Mouse (Mus musculus): ENCODE data around the gene Olfr1058. TPM values are rescaled to one million over a fixed set of nuclear protein-coding genes. Genes with fewer than 3 reads are reported as not detected.
"Not testable (repeated sequence)": the region's sequence is repeated elsewhere in the genome, so short reads cannot be mapped to it uniquely, and the experiment has no call there.

The Olfr1058 gene
- polyA plus RNA-seq (2012; ENCODE audit: insufficient read depth, insufficient read length, missing spikeins) = not detected in 2 replicates

- H3K27ac ChIP-seq (ENCODE audit: insufficient read depth, low read depth, low read length) = not testable (repeated sequence)
These were observed at the start of gene Olfr1058 for GRCm38 (mm10) chr2:86388461-86388860. Gene Olfr1058 (minus strand): TSS chr2:86388561.

DNA sequence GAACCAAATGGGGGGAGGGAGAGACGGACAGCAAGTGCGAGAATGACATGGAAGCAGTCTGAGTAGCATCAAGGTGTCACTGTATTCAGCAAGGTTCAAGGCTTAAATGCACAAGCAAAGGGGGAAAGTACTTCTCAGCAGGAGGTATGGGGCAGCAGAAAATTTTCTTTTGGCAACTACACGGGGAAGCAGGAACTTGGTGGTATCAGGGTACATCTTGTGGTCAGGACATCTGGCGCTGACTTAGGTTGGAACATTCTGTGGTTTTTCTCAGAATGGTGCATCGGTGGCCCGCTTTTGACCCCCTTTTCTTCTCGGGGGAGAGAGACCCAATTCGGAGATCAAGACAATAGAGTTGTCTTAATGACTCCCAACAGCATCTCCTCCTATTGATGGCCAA is 40.1 kb upstream of the Olfr1058 start:
- not testable (repeated sequence) for H3K4me3 ChIP-seq (ENCODE audit: insufficient read depth, low read length); H3K27ac ChIP-seq (ENCODE audit: insufficient read depth, low read depth, low read length); H3K4me1 ChIP-seq (ENCODE audit: control insufficient read depth, insufficient read depth, low read length)

More at GRCm38 (mm10) chr2:86388461-86388860, at the start of gene Olfr1058:
- H3K4me1 ChIP-seq (ENCODE audit: control insufficient read depth, insufficient read depth, low read length); H3K4me3 ChIP-seq (ENCODE audit: insufficient read depth, low read length): not testable (repeated sequence)

GRCm38 (mm10) chr2:86426649-86427048 is 38.3 kb upstream of the Olfr1058 start, which contains the start of gene Olfr1062:
Gene Olfr1062 (minus strand): TSS chr2:86426749.
- H3K4me3 ChIP-seq (ENCODE audit: insufficient read depth, low read length); H3K4me1 ChIP-seq (ENCODE audit: control insufficient read depth, insufficient read depth, low read length): not testable (repeated sequence)

DNA sequence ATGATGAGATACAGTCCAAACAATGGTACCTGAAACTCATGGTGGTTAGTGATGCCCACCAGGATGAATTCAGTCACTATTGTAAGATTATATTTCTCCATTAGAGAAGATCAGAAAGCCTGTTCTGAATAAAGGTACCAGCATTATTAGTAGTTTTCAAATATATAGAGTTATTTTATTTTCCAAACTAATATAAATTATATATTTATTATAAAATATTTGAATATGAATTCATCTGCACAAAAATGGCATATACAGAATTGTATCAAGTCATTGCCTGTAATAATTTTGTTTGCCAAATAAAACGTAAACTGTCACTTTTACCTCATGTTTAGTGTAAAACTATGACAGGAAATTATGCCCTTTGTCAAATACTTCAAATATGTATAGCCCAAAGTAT is 25.6 kb upstream of the Olfr1058 start, which contains the start of gene Olfr1061:
Gene Olfr1061, minus strand, starts transcription at position 101 of the 400 bp plus-strand sequence.
- Histone ChIP-seq H3K4me3 (ENCODE audit: insufficient read depth, low read length) (no peak within 1 kb of the TSS), H3K4me1 (ENCODE audit: control insufficient read depth, insufficient read depth, low read length) (no peaks in the 10 kb centered on the region), H3K27ac (ENCODE audit: insufficient read depth, low read depth, low read length) (no peak within 1 kb of the TSS)
- no peak for TF ChIP-seq CTCF (IDR thresholded peaks at IDR 0.05; ENCODE audit: low read depth, low read length)
- TF ChIP-seq POLR2A (IDR thresholded peaks at IDR 0.05; ENCODE audit: borderline replicate concordance, low read depth, low read length) = no peak

More at GRCm38 (mm10) chr2:86426649-86427048, 38.3 kb upstream of the Olfr1058 start, which contains the start of gene Olfr1062:
- H3K27ac ChIP-seq (ENCODE audit: insufficient read depth, low read depth, low read length) = not testable (repeated sequence)

GRCm38 (mm10) chr2:86395114-86395513 is 6.8 kb upstream of the Olfr1058 start:
- TF ChIP-seq CTCF (IDR thresholded peaks at IDR 0.05; ENCODE audit: low read depth, low read length) (no peak), POLR2A (IDR thresholded peaks at IDR 0.05; ENCODE audit: borderline replicate concordance, low read depth, low read length) (no peak)
- no peaks in the 10 kb centered on the region for H3K4me1 ChIP-seq (ENCODE audit: control insufficient read depth, insufficient read depth, low read length)
- H3K27ac ChIP-seq (ENCODE audit: insufficient read depth, low read depth, low read length) = no peak overlapping the region
- no peak overlapping the region for H3K4me3 ChIP-seq (ENCODE audit: insufficient read depth, low read length)

DNA sequence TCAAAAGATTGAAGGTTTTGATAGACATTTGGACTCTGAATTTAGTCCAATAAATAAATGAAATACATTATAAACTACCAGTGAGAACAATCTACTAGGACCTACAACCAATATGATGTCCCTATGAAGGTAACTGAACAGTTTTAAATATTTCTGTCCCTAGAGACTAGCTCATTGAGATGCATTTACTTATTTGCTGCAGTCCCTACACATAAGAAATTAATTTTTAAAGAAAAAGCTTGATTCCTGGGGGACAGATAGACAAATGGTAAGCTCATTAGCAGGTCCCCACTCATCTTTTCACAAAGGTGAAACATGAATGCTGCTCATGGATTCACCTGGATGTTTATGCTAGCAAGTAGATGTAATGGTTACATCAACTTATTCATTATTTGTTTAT is 10.1 kb downstream of the Olfr1058 start, which contains the start of gene Olfr1057:
Gene Olfr1057, minus strand, starts transcription at position 101 of the 400 bp plus-strand sequence.
- no peaks in the 10 kb centered on the region for H3K4me1 ChIP-seq (ENCODE audit: control insufficient read depth, insufficient read depth, low read length)
- no peak within 1 kb of the TSS for H3K27ac ChIP-seq (ENCODE audit: insufficient read depth, low read depth, low read length)
- no peak for TF ChIP-seq CTCF (IDR thresholded peaks at IDR 0.05; ENCODE audit: low read depth, low read length)
- no peak for TF ChIP-seq POLR2A (IDR thresholded peaks at IDR 0.05; ENCODE audit: borderline replicate concordance, low read depth, low read length)
- H3K4me3 ChIP-seq (ENCODE audit: insufficient read depth, low read length) = no peak within 1 kb of the TSS

DNA sequence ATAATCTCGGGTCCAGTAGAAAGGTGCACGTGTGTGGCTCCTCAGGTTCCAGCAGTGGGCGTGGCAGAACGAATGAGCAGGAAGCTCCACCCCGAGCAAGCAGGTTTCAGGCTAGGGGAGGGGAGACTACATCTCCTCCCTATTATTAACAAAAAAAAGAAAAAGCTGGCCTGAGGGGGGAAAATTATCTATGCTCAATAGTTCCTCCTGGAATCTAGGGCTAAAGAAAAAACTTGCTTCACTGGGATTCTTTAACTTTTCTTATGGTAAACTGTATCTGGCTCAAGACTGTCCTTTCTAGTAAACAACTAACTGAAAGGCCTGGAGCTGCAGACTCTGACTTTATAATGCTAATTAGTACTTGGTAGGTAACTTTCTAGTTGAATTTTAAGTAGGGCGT is 22.0 kb downstream of the Olfr1058 start:
- H3K4me1 ChIP-seq (ENCODE audit: control insufficient read depth, insufficient read depth, low read length) = not testable (repeated sequence)

DNA sequence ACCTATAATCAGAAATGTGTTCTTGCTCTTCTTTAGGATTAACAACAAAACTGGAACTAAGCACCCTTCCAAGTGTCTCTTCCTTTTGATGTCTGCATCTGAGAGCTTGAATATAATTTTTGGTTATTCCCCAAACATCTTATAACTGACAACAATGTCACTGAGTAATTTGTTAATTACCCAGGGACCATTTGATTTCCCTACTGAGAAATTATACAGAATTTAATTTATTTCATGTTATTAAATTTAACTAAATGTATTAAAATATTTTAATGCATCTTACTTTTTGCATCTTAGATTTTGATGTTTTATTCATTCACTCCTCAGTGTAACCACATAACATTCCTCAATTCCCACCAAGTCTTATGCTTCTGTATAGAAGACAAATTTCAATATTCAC is 26.0 kb downstream of the Olfr1058 start, which contains the start of gene Olfr1056:
Gene Olfr1056, minus strand, starts transcription at position 101 of the 400 bp plus-strand sequence.
- Histone ChIP-seq H3K4me1 (ENCODE audit: control insufficient read depth, insufficient read depth, low read length) (no peaks in the 10 kb centered on the region), H3K27ac (ENCODE audit: insufficient read depth, low read depth, low read length) (no peak within 1 kb of the TSS), H3K4me3 (ENCODE audit: insufficient read depth, low read length) (no peak within 1 kb of the TSS)
- no peak for TF ChIP-seq POLR2A (IDR thresholded peaks at IDR 0.05; ENCODE audit: borderline replicate concordance, low read depth, low read length)
- no peak for TF ChIP-seq CTCF (IDR thresholded peaks at IDR 0.05; ENCODE audit: low read depth, low read length)

More for the DNA sequence above, 22.0 kb downstream of the Olfr1058 start:
- not testable (repeated sequence) for H3K27ac ChIP-seq (ENCODE audit: insufficient read depth, low read depth, low read length); H3K4me3 ChIP-seq (ENCODE audit: insufficient read depth, low read length)

DNA sequence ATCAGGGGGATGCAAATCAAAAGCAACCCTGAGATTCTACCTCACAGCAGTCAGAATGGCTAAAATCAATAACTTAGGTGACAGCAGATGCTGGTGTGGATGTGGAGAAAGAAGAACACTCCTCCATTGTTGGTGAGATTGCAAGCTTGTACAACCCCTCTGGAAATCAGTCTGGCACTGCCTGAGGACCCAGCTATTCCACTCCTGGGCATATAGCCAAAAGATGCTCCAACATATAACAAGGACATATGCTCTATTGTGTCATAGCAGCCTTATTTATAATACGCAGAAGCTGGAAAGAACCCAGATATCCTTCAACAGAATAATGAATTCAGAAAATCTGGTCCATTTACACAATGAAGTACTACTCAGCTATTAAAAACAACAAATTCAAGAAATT is 36.6 kb downstream of the Olfr1058 start:
- not testable (repeated sequence) for H3K27ac ChIP-seq (ENCODE audit: insufficient read depth, low read depth, low read length); H3K4me1 ChIP-seq (ENCODE audit: control insufficient read depth, insufficient read depth, low read length); H3K4me3 ChIP-seq (ENCODE audit: insufficient read depth, low read length)

GRCm38 (mm10) chr2:86350184-86350583 is 38.2 kb downstream of the Olfr1058 start, which contains the start of gene Olfr1055:
Gene Olfr1055 (minus strand): TSS chr2:86350284.
- Histone ChIP-seq H3K4me1 (ENCODE audit: control insufficient read depth, insufficient read depth, low read length) (no peaks in the 10 kb centered on the region), H3K27ac (ENCODE audit: insufficient read depth, low read depth, low read length) (no peak within 1 kb of the TSS), H3K4me3 (ENCODE audit: insufficient read depth, low read length) (no peak within 1 kb of the TSS)
- TF ChIP-seq CTCF (IDR thresholded peaks at IDR 0.05; ENCODE audit: low read depth, low read length) = no peak
- TF ChIP-seq POLR2A (IDR thresholded peaks at IDR 0.05; ENCODE audit: borderline replicate concordance, low read depth, low read length) = no peak

DNA sequence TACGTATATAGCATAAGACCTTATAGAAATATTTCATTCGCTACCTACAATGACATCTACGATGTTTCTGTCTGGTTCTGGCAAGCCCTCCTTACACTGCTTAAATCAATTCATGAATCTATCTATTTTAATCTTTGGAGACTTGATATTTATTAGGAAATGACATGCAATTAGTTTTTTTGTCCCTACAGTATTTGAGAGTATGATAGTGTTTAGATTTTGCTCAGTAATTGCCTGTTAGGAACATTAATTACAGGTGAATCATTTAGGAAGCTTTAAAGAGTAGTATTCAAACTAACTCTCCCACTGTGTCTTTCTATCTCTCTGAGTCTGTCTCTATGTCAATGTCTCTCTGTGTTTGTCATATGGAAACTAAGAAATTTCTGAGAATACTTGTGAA is 53.0 kb downstream of the Olfr1058 start, which contains the start of gene Olfr1054:
Gene Olfr1054, minus strand, starts transcription at position 101 of the 400 bp plus-strand sequence.
- H3K4me1 ChIP-seq (ENCODE audit: control insufficient read depth, insufficient read depth, low read length) = no peaks in the 10 kb centered on the region
- no peak within 1 kb of the TSS for H3K27ac ChIP-seq (ENCODE audit: insufficient read depth, low read depth, low read length)
- TF ChIP-seq CTCF (IDR thresholded peaks at IDR 0.05; ENCODE audit: low read depth, low read length) (no peak), POLR2A (IDR thresholded peaks at IDR 0.05; ENCODE audit: borderline replicate concordance, low read depth, low read length) (no peak)

More for the DNA sequence above, 53.0 kb downstream of the Olfr1058 start, which contains the start of gene Olfr1054:
- H3K4me3 ChIP-seq (ENCODE audit: insufficient read depth, low read length) = no peak within 1 kb of the TSS

Other genes with a start within 250 kb of the Olfr1058 start
- gene Olfr1040, start 241.8 kb downstream of the Olfr1058 start, polyA plus RNA-seq (2012; ENCODE audit: insufficient read depth, insufficient read length, missing spikeins) = not detected in 2 replicates
- gene Olfr1042, start 226.7 kb downstream of the Olfr1058 start, polyA plus RNA-seq (2012; ENCODE audit: insufficient read depth, insufficient read length, missing spikeins) = 0.16 TPM in 1 of 2 replicates, not detected in the other
- not detected in 2 replicates for gene Olfr1043, start 221.0 kb downstream of the Olfr1058 start, polyA plus RNA-seq (2012; ENCODE audit: insufficient read depth, insufficient read length, missing spikeins)
- gene Olfr1044, start 210.7 kb downstream of the Olfr1058 start, polyA plus RNA-seq (2012; ENCODE audit: insufficient read depth, insufficient read length, missing spikeins) = not detected in 2 replicates
- not detected in 2 replicates for gene Olfr52, start 202.9 kb downstream of the Olfr1058 start, polyA plus RNA-seq (2012; ENCODE audit: insufficient read depth, insufficient read length, missing spikeins)
- not detected in 2 replicates for gene Olfr1045, start 185.6 kb downstream of the Olfr1058 start, polyA plus RNA-seq (2012; ENCODE audit: insufficient read depth, insufficient read length, missing spikeins)
- not detected in 2 replicates for gene Olfr1046, start 169.2 kb downstream of the Olfr1058 start, polyA plus RNA-seq (2012; ENCODE audit: insufficient read depth, insufficient read length, missing spikeins)
- gene Olfr1047, start 157.2 kb downstream of the Olfr1058 start, polyA plus RNA-seq (2012; ENCODE audit: insufficient read depth, insufficient read length, missing spikeins) = not detected in 2 replicates
- not detected in 2 replicates for gene Olfr1048, start 148.3 kb downstream of the Olfr1058 start, polyA plus RNA-seq (2012; ENCODE audit: insufficient read depth, insufficient read length, missing spikeins)
- not detected in 2 replicates for gene Olfr1049, start 130.2 kb downstream of the Olfr1058 start, polyA plus RNA-seq (2012; ENCODE audit: insufficient read depth, insufficient read length, missing spikeins)
- 0.28 TPM in 1 of 2 replicates, not detected in the other for gene Olfr1051, start 109.5 kb downstream of the Olfr1058 start, polyA plus RNA-seq (2012; ENCODE audit: insufficient read depth, insufficient read length, missing spikeins)
- not detected in 2 replicates for gene Olfr1052, start 96.1 kb downstream of the Olfr1058 start, polyA plus RNA-seq (2012; ENCODE audit: insufficient read depth, insufficient read length, missing spikeins)
- not detected in 2 replicates for gene Olfr1053, start 73.3 kb downstream of the Olfr1058 start, polyA plus RNA-seq (2012; ENCODE audit: insufficient read depth, insufficient read length, missing spikeins)
- not detected in 2 replicates for gene Olfr1054, start 53.1 kb downstream of the Olfr1058 start, polyA plus RNA-seq (2012; ENCODE audit: insufficient read depth, insufficient read length, missing spikeins)
- not detected in 2 replicates for gene Olfr1055, start 38.3 kb downstream of the Olfr1058 start, polyA plus RNA-seq (2012; ENCODE audit: insufficient read depth, insufficient read length, missing spikeins)
- gene Olfr1056, start 26.1 kb downstream of the Olfr1058 start, polyA plus RNA-seq (2012; ENCODE audit: insufficient read depth, insufficient read length, missing spikeins) = not detected in 2 replicates
- gene Olfr1057, start 10.2 kb downstream of the Olfr1058 start, polyA plus RNA-seq (2012; ENCODE audit: insufficient read depth, insufficient read length, missing spikeins) = not detected in 2 replicates
- not detected in 2 replicates for gene Olfr1061, start 25.5 kb upstream of the Olfr1058 start, polyA plus RNA-seq (2012; ENCODE audit: insufficient read depth, insufficient read length, missing spikeins)
- 0.24 TPM in 1 of 2 replicates, not detected in the other for gene Olfr1062, start 38.2 kb upstream of the Olfr1058 start, polyA plus RNA-seq (2012; ENCODE audit: insufficient read depth, insufficient read length, missing spikeins)
- gene Olfr1065, start 62.0 kb upstream of the Olfr1058 start, polyA plus RNA-seq (2012; ENCODE audit: insufficient read depth, insufficient read length, missing spikeins) = not detected in 2 replicates
- not detected in 2 replicates for gene Olfr1066, start 67.7 kb upstream of the Olfr1058 start, polyA plus RNA-seq (2012; ENCODE audit: insufficient read depth, insufficient read length, missing spikeins)
- not detected in 2 replicates for gene Olfr228, start 98.8 kb upstream of the Olfr1058 start, polyA plus RNA-seq (2012; ENCODE audit: insufficient read depth, insufficient read length, missing spikeins)
- not detected in 2 replicates for gene Olfr1076, start 119.9 kb upstream of the Olfr1058 start, polyA plus RNA-seq (2012; ENCODE audit: insufficient read depth, insufficient read length, missing spikeins)
- not detected in 2 replicates for gene Olfr1079, start 153.9 kb upstream of the Olfr1058 start, polyA plus RNA-seq (2012; ENCODE audit: insufficient read depth, insufficient read length, missing spikeins)
- gene Olfr1080, start 169.7 kb upstream of the Olfr1058 start, polyA plus RNA-seq (2012; ENCODE audit: insufficient read depth, insufficient read length, missing spikeins) = 0.84 TPM in 1 of 2 replicates, not detected in the other
- gene Olfr1082, start 210.4 kb upstream of the Olfr1058 start, polyA plus RNA-seq (2012; ENCODE audit: insufficient read depth, insufficient read length, missing spikeins) = not detected in 2 replicates